Mouse (Mus musculus) liver, embryonic 14.5 days (tissue): ENCODE data around the gene Slc25a21. TPM values are rescaled to one million over a fixed set of nuclear protein-coding genes. Genes with fewer than 3 reads are reported as not detected.

Experiments
- ATAC-seq: fragments of 200-750 bp; cut with Nextera tagmentation; 2 replicates; pipeline ENCODE4 v1.8.0; 2017; ENCODE audit warnings: moderate number of reproducible peaks, mild to moderate bottlenecking, moderate library complexity; ENCODE audit not compliant: insufficient read depth
- DNase-seq, 3 experiments: peaks; one replicate each; pipeline ENCODE4 v3.0.0-alpha.2; 2012 to 2013; ENCODE audit warnings: low read depth in 3 of 3, low spot score in 3 of 3
- H3K27ac ChIP-seq: fragments of 300-500 bp; sonication (generic); 2 replicates; pipeline ENCODE4 v1.5.1; 2014; ENCODE audit warnings: moderate library complexity, mild to moderate bottlenecking, control low read depth, inconsistent platforms
- H3K27me3 ChIP-seq: fragments of 300-500 bp; sonication (generic); 2 replicates; pipeline ENCODE4 v1.6.1; 2014; ENCODE audit warnings: mild to moderate bottlenecking, low read length, moderate library complexity; ENCODE audit not compliant: control insufficient read depth, insufficient read depth
- H3K36me3 ChIP-seq: fragments of 300-500 bp; sonication (generic); replicated peaks from 2 replicates; pipeline ENCODE4 v1.6.1; 2014; ENCODE audit warnings: low read depth; ENCODE audit not compliant: control insufficient read depth, insufficient read depth
- H3K4me1 ChIP-seq, 2 experiments: fragments of 200-500 bp in 1 of 2; fragments of 300-500 bp in 1 of 2; sonication (generic) in 1 of 2; replicated peaks; 2 replicates each; pipeline ENCODE4 v1.6.1; 2012 to 2014; ENCODE audit warnings: antibody characterized with exemption in 1 of 2, inconsistent platforms in 1 of 2, low read length in 1 of 2; ENCODE audit not compliant: control insufficient read depth in 2 of 2, insufficient read depth in 2 of 2
- H3K4me2 ChIP-seq: fragments of 300-500 bp; sonication (generic); 2 replicates; pipeline ENCODE4 v1.6.1; 2014; ENCODE audit warnings: low read depth, mild to moderate bottlenecking, control low read depth, moderate library complexity
- H3K4me3 ChIP-seq, 2 experiments: fragments of 200-500 bp in 1 of 2; fragments of 300-500 bp in 1 of 2; sonication (generic) in 1 of 2; 2 replicates each; pipeline ENCODE4 v1.5.1; 2012 to 2014; ENCODE audit warnings: low read depth in 2 of 2, low read length in 2 of 2, mild to moderate bottlenecking in 2 of 2, control low read depth in 1 of 2, inconsistent platforms in 1 of 2, moderate library complexity in 1 of 2; ENCODE audit not compliant: insufficient read depth in 1 of 2
- H3K9ac ChIP-seq: fragments of 300-500 bp; sonication (generic); replicated peaks from 2 replicates; pipeline ENCODE4 v1.6.1; 2014; ENCODE audit warnings: mild to moderate bottlenecking, control low read depth, moderate library complexity
- H3K9me3 ChIP-seq: fragments of 300-500 bp; sonication (generic); 2 replicates; pipeline ENCODE4 v1.6.1; 2016; ENCODE audit warnings: low read length, mixed read lengths; ENCODE audit not compliant: control insufficient read depth
- CTCF ChIP-seq: IDR thresholded peaks from 2 replicates; pipeline ENCODE4 v1.5.1; 2016; ENCODE audit warnings: antibody characterized with exemption, low read depth, control low read depth
- EP300 ChIP-seq: IDR thresholded peaks from 2 replicates; pipeline ENCODE4 v1.6.1; 2016; ENCODE audit warnings: antibody characterized with exemption, low read depth
- WGBS: fragments of 180-500 bp; shearing (Covaris S2); extraction: QIAGEN DNeasy Blood & Tissue Kit; methylation state at CpG from one replicate; pipeline ENCODE4 v1.1.7; 2014; ENCODE audit not compliant: insufficient replicate concordance; 5-methylcytosine and 5-hydroxymethylcytosine counted together
- polyA plus RNA-seq, 2 experiments: library from polyadenylated mRNA; depleted of rRNA in 1 of 2; stranded (reverse) in 1 of 2; unstranded in 1 of 2; fragments of >200 nt; fragmentation: Nextera tagmentation in 1 of 2; extraction: Ambion mirVana in 1 of 2; gene quantifications; 2 replicates each; pipeline versions ENCODE4 v1.2.1 to v1.2.3; 2012 to 2014

The Slc25a21 gene
- polyA plus RNA-seq, 2 experiments, result 9.3 to 21.6 TPM

GRCm38 (mm10) chr12:56773941-56774340, 423.3 kb downstream of the Slc25a21 start:
- WGBS, result 78% methylated on average over 6 of the region's 6 CpGs
- no peaks in the 10 kb centered on the region for H3K36me3 ChIP-seq

GRCm38 (mm10) chr12:56769421-56769820, 427.9 kb downstream of the Slc25a21 start:
- ATAC-seq (no peak), DNase-seq (no peak)
- Histone ChIP-seq H3K4me2 (no peak overlapping the region), H3K36me3 (no peaks in the 10 kb centered on the region), H3K9me3 (no peaks in the 10 kb centered on the region), H3K27me3 (no peaks in the 10 kb centered on the region), H3K27ac (no peak overlapping the region), H3K4me3 (no peak overlapping the region), H3K9ac (no peak overlapping the region), H3K4me1 (no peaks in the 10 kb centered on the region)
- WGBS, result 77% methylated on average over 5 of the region's 5 CpGs
- TF ChIP-seq EP300, result no peak
- TF ChIP-seq CTCF, result no peak

More at GRCm38 (mm10) chr12:56773941-56774340, 423.3 kb downstream of the Slc25a21 start:
- ATAC-seq, result no peak
- H3K9ac ChIP-seq, result no peak overlapping the region
- TF ChIP-seq CTCF, result no peak
- TF ChIP-seq EP300, result no peak
- no peak for DNase-seq
- H3K4me2 ChIP-seq, result no peak overlapping the region
- H3K27ac ChIP-seq, result no peak overlapping the region
- H3K4me3 ChIP-seq, result no peak overlapping the region
- no peaks in the 10 kb centered on the region for H3K9me3 ChIP-seq
- no peaks in the 10 kb centered on the region for H3K27me3 ChIP-seq
- H3K4me1 ChIP-seq, result no peaks in the 10 kb centered on the region

DNA sequence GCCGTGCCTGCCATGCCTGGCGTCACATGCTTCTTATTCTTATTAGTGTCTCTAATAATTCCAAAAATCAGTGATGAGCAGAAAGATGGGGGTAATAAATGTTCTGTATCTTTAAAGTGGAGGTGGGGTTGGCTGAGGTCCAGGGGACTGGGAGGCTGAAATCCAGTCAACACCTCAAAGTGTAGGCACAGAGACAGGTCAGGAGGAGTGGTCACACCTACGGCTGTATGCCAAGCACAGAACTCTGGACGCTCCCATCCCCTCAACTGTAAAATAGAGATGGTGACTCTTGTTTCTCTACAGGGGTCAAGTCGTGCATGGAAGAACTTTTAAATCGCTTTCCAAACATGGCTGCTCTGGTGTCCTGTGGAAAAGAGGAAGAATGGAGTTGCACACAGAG, 429.8 kb downstream of the Slc25a21 start:
- ATAC-seq (no peak), DNase-seq (no peak)
- H3K9me3 ChIP-seq, result no peaks in the 10 kb centered on the region
- 73% methylated on average over 6 of the region's 6 CpGs for WGBS
- H3K4me3 ChIP-seq, result no peak overlapping the region
- no peak overlapping the region for H3K4me2 ChIP-seq
- no peaks in the 10 kb centered on the region for H3K36me3 ChIP-seq
- no peaks in the 10 kb centered on the region for H3K27me3 ChIP-seq
- H3K9ac ChIP-seq, result no peak overlapping the region
- no peaks in the 10 kb centered on the region for H3K4me1 ChIP-seq
- H3K27ac ChIP-seq, result no peak overlapping the region
- no peak for TF ChIP-seq CTCF
- no peak for TF ChIP-seq EP300

DNA sequence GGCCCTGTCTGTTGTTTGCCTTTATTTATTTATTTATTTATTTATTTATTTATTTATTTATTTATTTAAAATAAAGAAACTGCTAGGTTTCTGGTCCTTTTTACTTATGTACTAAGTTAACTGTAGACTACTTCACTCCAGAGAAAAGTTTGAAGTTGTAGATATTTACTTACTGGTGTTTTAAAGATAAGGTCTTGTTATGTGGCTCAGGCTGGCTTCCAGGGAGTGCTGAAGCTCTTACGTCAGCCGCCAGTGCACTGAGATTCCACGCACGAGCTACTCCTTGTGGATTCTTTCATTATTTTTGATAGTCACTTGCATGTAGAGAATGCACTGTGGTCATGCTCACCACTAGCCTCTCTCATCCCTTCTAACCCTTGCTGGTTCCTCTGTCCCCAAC, 460.2 kb downstream of the Slc25a21 start:
- no peak overlapping the region for H3K4me2 ChIP-seq
- no peaks in the 10 kb centered on the region for H3K36me3 ChIP-seq
- no peaks in the 10 kb centered on the region for H3K27me3 ChIP-seq
- ATAC-seq (no peak), DNase-seq (no peak)
- no peak overlapping the region for H3K9ac ChIP-seq
- no peak for TF ChIP-seq EP300
- no peak overlapping the region for H3K27ac ChIP-seq
- WGBS, result 88% methylated on average over 4 of the region's 4 CpGs
- H3K4me1 ChIP-seq, result no peaks in the 10 kb centered on the region
- H3K9me3 ChIP-seq, result no peaks in the 10 kb centered on the region
- H3K4me3 ChIP-seq, result no peak overlapping the region

- TF ChIP-seq EP300, result no peak
- no peak for TF ChIP-seq CTCF
- H3K36me3 ChIP-seq, result no peaks in the 10 kb centered on the region
- H3K9me3 ChIP-seq, result no peaks in the 10 kb centered on the region
- H3K4me1 ChIP-seq, result no peaks in the 10 kb centered on the region
- H3K27me3 ChIP-seq, result no peaks in the 10 kb centered on the region
- H3K4me2 ChIP-seq, result no peak overlapping the region
- no peak for DNase-seq
- H3K27ac ChIP-seq, result no peak overlapping the region
- 66% methylated on average over 4 of the region's 4 CpGs for WGBS
- no peak overlapping the region for H3K4me3 ChIP-seq
- no peak for ATAC-seq
- no peak overlapping the region for H3K9ac ChIP-seq
Measured at GRCm38 (mm10) chr12:56727631-56728030, 469.6 kb downstream of the Slc25a21 start.
